In genomic region chr2:172501341-172501740, GRCm38 (mm10) we compare ENCODE assay signal across 8 mouse cellular contexts. TPM values are rescaled to one million over a fixed set of nuclear protein-coding genes. Genes with fewer than 3 reads are reported as not detected.
A peak's percentile ranks its signal among the peaks of the same experiment; 100 is the strongest.
DNase-seq lines count a peak whose midpoint lies in the region; ATAC-seq lines count a peak whose summit lies in the region.
"Had no signal": no experiment of that assay in that cellular context is flagged by ENCODE, and none has a peak within 500 bp of the region (broad histone marks: within the 10 kb centered on the region; RNA-seq: fewer than 3 reads in every experiment).

No protein-coding gene starts in this region.

- no peaks in the 10 kb centered on the region for H3K36me3 ChIP-seq in intestine, embryonic 14.5 days (ENCODE audit: control insufficient read depth, insufficient read depth, low read length)
- H3K36me3 ChIP-seq in intestine, embryonic 15.5 days, result no peaks in the 10 kb centered on the region
- no peaks in the 10 kb centered on the region for H3K36me3 ChIP-seq in midbrain, embryonic 14.5 days (ENCODE audit: control insufficient read depth, insufficient read depth, low read length)

- H3K4me1 ChIP-seq in intestine, embryonic 14.5 days (replicated peaks; ENCODE audit: control insufficient read depth, insufficient read depth, low read length), result no peaks in the 10 kb centered on the region; the same call in 1 of the 2 replicates
- no peaks in the 10 kb centered on the region for H3K4me1 ChIP-seq in intestine, embryonic 15.5 days (replicated peaks)
- H3K4me1 ChIP-seq in midbrain, embryonic 14.5 days (ENCODE audit: control insufficient read depth, insufficient read depth, low read length), result no peaks in the 10 kb centered on the region

- no peak for ATAC-seq in intestine, embryonic 14.5 days (replicated peaks; ENCODE audit: low FRiP score, low TSS enrichment, low read depth)
- no peak for ATAC-seq in intestine, embryonic 15.5 days
- ATAC-seq in inflammation-experienced regulatory T-cells, adult 6 months, result peak; percentile 46
- no peak for ATAC-seq in midbrain, embryonic 14.5 days (ENCODE audit: low FRiP score, low TSS enrichment)

- no peak overlapping the region for H3K4me2 ChIP-seq in intestine, embryonic 14.5 days (ENCODE audit: low read length)
- no peak overlapping the region for H3K4me2 ChIP-seq in intestine, embryonic 15.5 days (replicated peaks)
- H3K4me2 ChIP-seq in midbrain, embryonic 14.5 days (ENCODE audit: low read length), result no peak overlapping the region

- H3K9ac ChIP-seq in intestine, embryonic 14.5 days (ENCODE audit: low read length), result no peak overlapping the region
- no peak overlapping the region for H3K9ac ChIP-seq in intestine, embryonic 15.5 days
- H3K9ac ChIP-seq in midbrain, embryonic 14.5 days (replicated peaks; ENCODE audit: low read length), result no peak overlapping the region

- DNase-seq in intestine, embryonic 14.5 days (ENCODE audit: low spot score), result peak; percentile 85
- DNase-seq in ES-CJ7 (ENCODE audit: low read depth, low spot score), result peak; percentile 60
- DNase-seq in c-Kit-positive CD71-positive TER-119-positive erythroid progenitor cells, embryonic 14.5 days (ENCODE audit: low spot score), result peak; percentile 33
- peak; percentile 87 for DNase-seq in midbrain, embryonic 14.5 days
- DNase-seq in spleen, adult 18-20 months, result no peak

- H3K9me3 ChIP-seq in intestine, embryonic 14.5 days (ENCODE audit: control insufficient read depth, low read length), result no peaks in the 10 kb centered on the region
- H3K9me3 ChIP-seq in intestine, embryonic 15.5 days, result no peaks in the 10 kb centered on the region
- H3K9me3 ChIP-seq in midbrain, embryonic 14.5 days (ENCODE audit: control insufficient read depth, low read length), result no peaks in the 10 kb centered on the region

- no peak overlapping the region for H3K4me3 ChIP-seq in intestine, embryonic 14.5 days (ENCODE audit: low read depth, low read length)
- H3K4me3 ChIP-seq in intestine, embryonic 15.5 days (replicated peaks), result no peak overlapping the region
- H3K4me3 ChIP-seq in midbrain, embryonic 14.5 days (replicated peaks; ENCODE audit: low read depth, low read length), result no peak overlapping the region

- 4% methylated on average over 4 of the region's 4 CpGs for WGBS in intestine, embryonic 14.5 days
- WGBS in intestine, embryonic 15.5 days, result 8% methylated on average over 4 of the region's 4 CpGs
- 2% methylated on average over 4 of the region's 4 CpGs for WGBS in midbrain, embryonic 14.5 days

- H3K27ac ChIP-seq in intestine, embryonic 14.5 days (ENCODE audit: low read depth), result no peak overlapping the region
- H3K27ac ChIP-seq in intestine, embryonic 15.5 days, result no peak overlapping the region
- no peak overlapping the region for H3K27ac ChIP-seq in midbrain, embryonic 14.5 days (replicated peaks; ENCODE audit: low read depth, low read length)

- H3K27me3 ChIP-seq in intestine, embryonic 14.5 days (replicated peaks; ENCODE audit: control insufficient read depth, insufficient read depth, low read length), result no peaks in the 10 kb centered on the region
- no peaks in the 10 kb centered on the region for H3K27me3 ChIP-seq in intestine, embryonic 15.5 days (replicated peaks)
- H3K27me3 ChIP-seq in midbrain, embryonic 14.5 days (ENCODE audit: control insufficient read depth, insufficient read depth, low read length), result no peaks in the 10 kb centered on the region

RNA-seq across cellular contexts. Expression of gene Fam209, which starts 29.0 kb away (rescaled TPM):
- 0.27 TPM in 1 of 2 replicates, not detected in the other for polyA plus RNA-seq in intestine, embryonic 14.5 days (2014; fragmentation: Nextera tagmentation; extraction: Ambion mirVana)
- polyA plus RNA-seq in intestine, embryonic 15.5 days (2015; fragmentation: Nextera tagmentation; extraction: Ambion mirVana), result not detected in 2 replicates
- polyA plus RNA-seq in inflammation-experienced regulatory T-cells, adult 6 months (2017; shearing (Covaris generic)), result 1 to 10 TPM in 2 of 3 experiments, under 1 TPM in 1; 0.83 to 3.0 (median 2.1) TPM
- polyA plus RNA-seq in midbrain, embryonic 14.5 days (2014; fragmentation: Nextera tagmentation; extraction: Ambion mirVana), result 0.55 and 0.76 TPM in 2 replicates

RNA-seq across cellular contexts. Expression of gene Gcnt7, which starts 42.9 kb away (rescaled TPM):
- 0.77 and 1.1 TPM in 2 replicates for polyA plus RNA-seq in intestine, embryonic 14.5 days (2014; fragmentation: Nextera tagmentation; extraction: Ambion mirVana)
- 0.95 and 1.1 TPM in 2 replicates for polyA plus RNA-seq in intestine, embryonic 15.5 days (2015; fragmentation: Nextera tagmentation; extraction: Ambion mirVana)
- 1 to 10 TPM; 3.7 to 5.2 (median 3.8) TPM for polyA plus RNA-seq in inflammation-experienced regulatory T-cells, adult 6 months (2017; shearing (Covaris generic))
- polyA plus RNA-seq in midbrain, embryonic 14.5 days (2014; fragmentation: Nextera tagmentation; extraction: Ambion mirVana), result 0.84 and 1.6 TPM in 2 replicates

RNA-seq across cellular contexts. Expression of gene Tfap2c, which starts 48.1 kb away (rescaled TPM):
- 0.09 and 0.35 TPM in 2 replicates for polyA plus RNA-seq in intestine, embryonic 14.5 days (2014; fragmentation: Nextera tagmentation; extraction: Ambion mirVana)
- 0.06 and 0.15 TPM in 2 replicates for polyA plus RNA-seq in intestine, embryonic 15.5 days (2015; fragmentation: Nextera tagmentation; extraction: Ambion mirVana)
- polyA plus RNA-seq in inflammation-experienced regulatory T-cells, adult 6 months (2017; shearing (Covaris generic)), result not detected
- polyA plus RNA-seq in midbrain, embryonic 14.5 days (2014; fragmentation: Nextera tagmentation; extraction: Ambion mirVana), result 0.15 and 0.21 TPM in 2 replicates
- polyA plus RNA-seq: liver, embryonic 16.5 days had no signal

Comparison
In these comparisons a context has a peak if more than half of its experiments do, and no peak if none do; other contexts are left out.
1. DNase-seq: peak in intestine, embryonic 14.5 days (single experiment), ES-CJ7 (single experiment), c-Kit-positive CD71-positive TER-119-positive erythroid progenitor cells, embryonic 14.5 days (single experiment) and midbrain, embryonic 14.5 days (single experiment); none in spleen, adult 18-20 months (0 of 2).